Mouse (Mus musculus) left cerebral cortex, postnatal 4 days (tissue): ENCODE results near the gene Tlcd2. TPM values are rescaled to one million over a fixed set of nuclear protein-coding genes. Genes with fewer than 3 reads are reported as not detected.

Experiments used
- DNase-seq: peaks from one replicate; pipeline ENCODE4 v3.0.0-alpha.2; 2022
- intact Hi-C: fragments of 180-260 bp; cut with DNase I; formaldehyde crosslinking; loops from one replicate; pipeline ENCODE4 v1.15.1; 2025
- total RNA-seq, 2 experiments: library from RNA; stranded (reverse); gene quantifications; 2 replicates each; pipeline ENCODE4 v1.2.3; 2021

Tlcd2 gene
- under 1 TPM; 0.80 to 0.95 TPM for total RNA-seq

- intact Hi-C loops = no loop called here
- DNase-seq = peak; percentile 100
Observed at GRCm38 (mm10) chr11:75460844-75461742, at the start of gene Tlcd2. Gene Tlcd2, plus strand, starts transcription at chr11:75461715.

- DNase-seq = peak; percentile 17
- intact Hi-C loops = no loop called here
Observed at GRCm38 (mm10) chr11:75415096-75415495, 46.4 kb upstream of the Tlcd2 start.

- no peak for DNase-seq
- intact Hi-C loops = no loop called here
Observed at GRCm38 (mm10) chr11:75415994-75416393, 45.5 kb upstream of the Tlcd2 start.

- DNase-seq = no peak
- intact Hi-C loops = no loop called here
Observed at GRCm38 (mm10) chr11:75420037-75420436, 41.5 kb upstream of the Tlcd2 start.

- intact Hi-C loops = no loop called here
- DNase-seq = no peak
Observed at GRCm38 (mm10) chr11:75420810-75421374, 40.6 kb upstream of the Tlcd2 start.

- DNase-seq = no peak
- intact Hi-C loops = no loop called here
Observed at GRCm38 (mm10) chr11:75421375-75422012, 40.0 kb upstream of the Tlcd2 start.

GRCm38 (mm10) chr11:75422013-75422792 is 39.3 kb upstream of the Tlcd2 start, which contains the start of gene Serpinf1:
Gene Serpinf1, minus strand, starts transcription at chr11:75422701.
- intact Hi-C loops = no loop called here
- no peak for DNase-seq

GRCm38 (mm10) chr11:75423091-75423490 is 38.4 kb upstream of the Tlcd2 start:
- DNase-seq = no peak
- intact Hi-C loops = no loop called here

- intact Hi-C loops = no loop called here
- no peak for DNase-seq
Observed at GRCm38 (mm10) chr11:75424033-75424432, 37.5 kb upstream of the Tlcd2 start.

- intact Hi-C loops = no loop called here
- no peak for DNase-seq
Observed at GRCm38 (mm10) chr11:75424459-75424858, 37.1 kb upstream of the Tlcd2 start.

GRCm38 (mm10) chr11:75429019-75429705 is 32.4 kb upstream of the Tlcd2 start:
- DNase-seq = no peak
- intact Hi-C loops = no loop called here

GRCm38 (mm10) chr11:75431307-75431706 is 30.2 kb upstream of the Tlcd2 start:
- DNase-seq = peak; percentile 91
- intact Hi-C loops = no loop called here

- intact Hi-C loops = no loop called here
- no peak for DNase-seq
Observed at GRCm38 (mm10) chr11:75434138-75434537, 27.4 kb upstream of the Tlcd2 start.

GRCm38 (mm10) chr11:75438194-75438593 is 23.3 kb upstream of the Tlcd2 start:
- DNase-seq = no peak
- intact Hi-C loops = no loop called here

GRCm38 (mm10) chr11:75438804-75439203 is 22.7 kb upstream of the Tlcd2 start:
- intact Hi-C loops = no loop called here

GRCm38 (mm10) chr11:75439363-75439762 is 22.2 kb upstream of the Tlcd2 start, which contains the start of gene Serpinf2:
Gene Serpinf2, minus strand, starts transcription at chr11:75439591.
- intact Hi-C loops = no loop called here
- no peak for DNase-seq

More at GRCm38 (mm10) chr11:75438804-75439203, 22.7 kb upstream of the Tlcd2 start:
- DNase-seq = no peak

GRCm38 (mm10) chr11:75439951-75440350 is 21.6 kb upstream of the Tlcd2 start:
- no peak for DNase-seq
- intact Hi-C loops = no loop called here

GRCm38 (mm10) chr11:75441034-75441433 is 20.5 kb upstream of the Tlcd2 start:
- no peak for DNase-seq
- intact Hi-C loops = no loop called here

GRCm38 (mm10) chr11:75441601-75442000 is 19.9 kb upstream of the Tlcd2 start:
- peak; percentile 62 for DNase-seq
- intact Hi-C loops = no loop called here

- intact Hi-C loops = no loop called here
- DNase-seq = no peak
Observed at GRCm38 (mm10) chr11:75443711-75444110, 17.8 kb upstream of the Tlcd2 start.
